Mouse (Mus musculus): Measurements from ENCODE around the gene Mob2. TPM values are rescaled to one million over a fixed set of nuclear protein-coding genes. Genes with fewer than 3 reads are reported as not detected.

The Mob2 gene
- total RNA-seq, 2 experiments from 2014 or later: 59.1 to 92.6 TPM

Other genes with a start within 250 kb of the Mob2 start
- not detected in 2 replicates for gene Muc5b, start 222.0 kb downstream of the Mob2 start, total RNA-seq (2015; ENCODE audit: low replicate concordance)
- gene Muc5b, start 222.0 kb downstream of the Mob2 start, total RNA-seq (2017; ENCODE audit: low replicate concordance): not detected in 2 replicates
- 45.0 and 61.6 TPM in 2 replicates for gene Tollip, start 142.6 kb downstream of the Mob2 start, total RNA-seq (2015; ENCODE audit: low replicate concordance)
- 42.1 and 45.2 TPM in 2 replicates for gene Tollip, start 142.6 kb downstream of the Mob2 start, total RNA-seq (2017; ENCODE audit: low replicate concordance)
- gene Brsk2, start 111.3 kb downstream of the Mob2 start, total RNA-seq (2015; ENCODE audit: low replicate concordance): not detected in 2 replicates
- gene Brsk2, start 111.3 kb downstream of the Mob2 start, total RNA-seq (2017; ENCODE audit: low replicate concordance): 0.26 TPM in 1 of 2 replicates, not detected in the other
- gene Dusp8, start 34.8 kb upstream of the Mob2 start, total RNA-seq (2015; ENCODE audit: low replicate concordance): 21.6 and 23.5 TPM in 2 replicates
- 8.1 and 11.2 TPM in 2 replicates for gene Dusp8, start 34.8 kb upstream of the Mob2 start, total RNA-seq (2017; ENCODE audit: low replicate concordance)
- not detected in 2 replicates for gene Gm45618, start 59.7 kb upstream of the Mob2 start, total RNA-seq (2015; ENCODE audit: low replicate concordance)
- gene Gm45618, start 59.7 kb upstream of the Mob2 start, total RNA-seq (2017; ENCODE audit: low replicate concordance): not detected in 2 replicates
- gene Gm39115, start 75.0 kb upstream of the Mob2 start, total RNA-seq (2015; ENCODE audit: low replicate concordance): not detected in 2 replicates
- gene Gm39115, start 75.0 kb upstream of the Mob2 start, total RNA-seq (2017; ENCODE audit: low replicate concordance): not detected in 2 replicates
- gene Gm45337, start 83.5 kb upstream of the Mob2 start, total RNA-seq (2015; ENCODE audit: low replicate concordance): not detected in 2 replicates
- gene Gm45337, start 83.5 kb upstream of the Mob2 start, total RNA-seq (2017; ENCODE audit: low replicate concordance): not detected in 2 replicates
- not detected in 2 replicates for gene Gm29735, start 96.0 kb upstream of the Mob2 start, total RNA-seq (2015; ENCODE audit: low replicate concordance)
- gene Gm29735, start 96.0 kb upstream of the Mob2 start, total RNA-seq (2017; ENCODE audit: low replicate concordance): not detected in 2 replicates
- gene Gm4553, start 104.7 kb upstream of the Mob2 start, total RNA-seq (2015; ENCODE audit: low replicate concordance): not detected in 2 replicates
- gene Gm4553, start 104.7 kb upstream of the Mob2 start, total RNA-seq (2017; ENCODE audit: low replicate concordance): not detected in 2 replicates
- not detected in 2 replicates for gene Krtap5-2, start 114.9 kb upstream of the Mob2 start, total RNA-seq (2015; ENCODE audit: low replicate concordance)
- not detected in 2 replicates for gene Krtap5-2, start 114.9 kb upstream of the Mob2 start, total RNA-seq (2017; ENCODE audit: low replicate concordance)
- gene Gm10153, start 129.3 kb upstream of the Mob2 start, total RNA-seq (2015; ENCODE audit: low replicate concordance): not detected in 2 replicates
- not detected in 2 replicates for gene Gm10153, start 129.3 kb upstream of the Mob2 start, total RNA-seq (2017; ENCODE audit: low replicate concordance)
- not detected in 2 replicates for gene Krtap5-3, start 140.3 kb upstream of the Mob2 start, total RNA-seq (2015; ENCODE audit: low replicate concordance)
- gene Krtap5-3, start 140.3 kb upstream of the Mob2 start, total RNA-seq (2017; ENCODE audit: low replicate concordance): not detected in 2 replicates
- gene Gm7579, start 150.8 kb upstream of the Mob2 start, total RNA-seq (2015; ENCODE audit: low replicate concordance): not detected in 2 replicates
- gene Gm7579, start 150.8 kb upstream of the Mob2 start, total RNA-seq (2017; ENCODE audit: low replicate concordance): not detected in 2 replicates
- not detected in 2 replicates for gene Krtap5-5, start 168.9 kb upstream of the Mob2 start, total RNA-seq (2015; ENCODE audit: low replicate concordance)
- not detected in 2 replicates for gene Krtap5-5, start 168.9 kb upstream of the Mob2 start, total RNA-seq (2017; ENCODE audit: low replicate concordance)
- gene Gm40460, start 180.0 kb upstream of the Mob2 start, total RNA-seq (2015; ENCODE audit: low replicate concordance): not detected in 2 replicates
- gene Gm40460, start 180.0 kb upstream of the Mob2 start, total RNA-seq (2017; ENCODE audit: low replicate concordance): not detected in 2 replicates
- not detected in 2 replicates for gene Gm2431, start 197.3 kb upstream of the Mob2 start, total RNA-seq (2015; ENCODE audit: low replicate concordance)
- not detected in 2 replicates for gene Gm2431, start 197.3 kb upstream of the Mob2 start, total RNA-seq (2017; ENCODE audit: low replicate concordance)
- gene Gm4559, start 213.3 kb upstream of the Mob2 start, total RNA-seq (2015; ENCODE audit: low replicate concordance): not detected in 2 replicates
- not detected in 2 replicates for gene Gm4559, start 213.3 kb upstream of the Mob2 start, total RNA-seq (2017; ENCODE audit: low replicate concordance)
- gene Krtap5-1, start 236.1 kb upstream of the Mob2 start, total RNA-seq (2015; ENCODE audit: low replicate concordance): not detected in 2 replicates
- gene Krtap5-1, start 236.1 kb upstream of the Mob2 start, total RNA-seq (2017; ENCODE audit: low replicate concordance): not detected in 2 replicates
- gene Krtap5-4, start 242.5 kb upstream of the Mob2 start, total RNA-seq (2015; ENCODE audit: low replicate concordance): not detected in 2 replicates
- not detected in 2 replicates for gene Krtap5-4, start 242.5 kb upstream of the Mob2 start, total RNA-seq (2017; ENCODE audit: low replicate concordance)

Data from erythroid progenitor cell, adult 5-6 weeks (primary cell).